Mouse (Mus musculus) cerebellum, adult 8-10 months (tissue): ENCODE measurements around the gene Sidt2.

Experiments used
- DNase-seq: peaks from one replicate; pipeline ENCODE4 v3.0.0; 2022

Sidt2 gene

GRCm38 (mm10) chr9:45955107-45955963 is at the start of gene Sidt2:
TSS of gene Sidt2 (minus strand) at chr9:45955258.
- peak; percentile 85 for DNase-seq

DNA sequence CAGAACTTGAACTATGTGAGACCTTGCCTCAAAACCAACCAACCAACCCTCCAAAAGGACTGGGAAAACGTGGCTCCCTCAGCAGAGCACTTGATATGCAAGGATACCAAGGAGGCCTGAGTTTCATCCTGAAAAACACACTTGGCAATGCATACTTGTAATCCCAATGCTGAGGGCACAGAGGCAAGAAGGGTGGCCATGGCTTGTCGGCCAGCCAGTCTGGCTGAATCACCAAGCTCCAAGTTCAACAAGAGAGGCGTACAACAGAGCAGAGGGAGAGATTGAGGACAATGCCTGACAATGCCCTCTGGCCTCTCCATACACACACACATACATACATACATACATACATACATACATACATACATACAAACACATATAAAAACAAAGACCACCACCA is 49.5 kb upstream of the Sidt2 start:
- no peak for DNase-seq

- peak; percentile 86 for DNase-seq
These were observed 48.7 kb upstream of the Sidt2 start for GRCm38 (mm10) chr9:46003729-46004128.

DNA sequence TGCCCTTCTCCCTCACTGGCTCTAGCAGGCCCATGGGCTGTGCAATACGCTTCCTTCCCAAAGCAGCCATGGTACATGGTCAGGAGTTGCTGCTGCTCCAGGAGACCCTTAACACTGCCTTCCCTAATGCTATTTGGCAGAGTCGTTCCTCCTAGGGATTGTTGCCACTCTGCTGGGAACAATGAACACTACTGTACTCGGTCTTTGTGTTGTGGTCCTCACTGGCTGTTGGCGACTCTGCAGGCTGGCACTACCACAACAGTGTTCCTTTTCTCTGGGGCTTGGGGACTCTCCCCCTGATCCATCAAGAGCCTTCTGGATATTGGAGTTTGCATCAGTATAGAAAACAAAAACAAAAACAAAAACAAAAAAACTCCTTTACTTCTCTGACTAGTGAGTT is 44.0 kb upstream of the Sidt2 start:
- no peak for DNase-seq

DNA sequence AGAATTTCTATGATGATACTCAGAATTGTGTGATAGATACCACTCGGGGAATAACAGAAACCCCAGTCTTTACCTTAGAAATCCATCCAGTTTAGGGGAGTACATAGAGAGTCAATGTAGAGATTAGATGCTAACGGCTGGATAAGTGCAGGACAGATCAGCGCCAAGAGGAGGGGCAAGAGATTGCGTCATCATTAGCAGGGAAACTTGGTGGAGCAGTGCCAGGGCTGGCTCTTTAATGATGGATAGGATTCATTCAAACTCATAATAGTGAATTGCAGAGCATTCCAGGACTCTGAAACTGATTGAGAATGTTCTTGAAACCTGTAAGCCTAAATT is 30.1 kb upstream of the Sidt2 start:
- peak; percentile 66 for DNase-seq

DNA sequence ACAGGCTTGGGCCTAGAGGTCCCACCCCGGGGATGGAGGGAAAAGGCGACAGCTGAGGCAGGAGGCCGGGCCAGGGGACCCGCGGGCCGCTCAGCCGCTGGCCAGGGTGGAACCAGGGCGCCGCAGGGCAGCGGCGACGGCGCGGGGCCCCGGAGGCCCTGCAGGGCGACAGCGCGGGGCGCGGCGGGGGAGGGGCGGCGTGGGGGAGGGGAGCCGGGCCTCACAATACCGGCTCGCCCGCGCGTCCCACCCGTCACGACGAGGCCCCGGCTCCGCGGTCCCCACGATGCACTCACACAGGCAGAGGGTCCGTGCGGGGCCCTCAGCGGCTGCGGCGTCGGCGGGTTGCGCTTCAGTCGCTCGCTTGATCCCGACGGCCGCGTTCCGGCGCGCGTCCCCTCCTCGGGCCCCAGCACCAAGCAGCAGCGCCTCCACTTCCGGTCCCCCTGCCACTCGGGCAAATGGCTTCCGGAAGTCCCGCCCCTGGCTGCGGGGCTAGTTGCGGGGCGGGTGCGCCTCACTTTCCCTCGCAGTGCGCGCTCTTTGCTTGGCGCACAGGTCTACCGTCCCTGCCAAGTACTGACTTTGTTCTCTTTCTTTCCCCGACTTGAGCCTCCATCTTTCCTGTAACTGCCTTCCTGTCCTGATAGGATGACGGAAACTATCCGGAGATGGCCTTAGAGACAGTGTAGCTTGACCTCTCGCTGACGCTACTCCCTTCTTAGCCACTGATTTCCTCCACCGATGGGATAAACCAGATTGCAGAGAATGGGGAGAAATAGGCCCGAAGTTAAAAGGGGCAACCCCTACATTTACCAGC is 29.6 kb upstream of the Sidt2 start:
- peak; percentile 90 for DNase-seq

- DNase-seq: peak; percentile 48
These were observed 28.8 kb upstream of the Sidt2 start for GRCm38 (mm10) chr9:45983676-45984408.

DNA sequence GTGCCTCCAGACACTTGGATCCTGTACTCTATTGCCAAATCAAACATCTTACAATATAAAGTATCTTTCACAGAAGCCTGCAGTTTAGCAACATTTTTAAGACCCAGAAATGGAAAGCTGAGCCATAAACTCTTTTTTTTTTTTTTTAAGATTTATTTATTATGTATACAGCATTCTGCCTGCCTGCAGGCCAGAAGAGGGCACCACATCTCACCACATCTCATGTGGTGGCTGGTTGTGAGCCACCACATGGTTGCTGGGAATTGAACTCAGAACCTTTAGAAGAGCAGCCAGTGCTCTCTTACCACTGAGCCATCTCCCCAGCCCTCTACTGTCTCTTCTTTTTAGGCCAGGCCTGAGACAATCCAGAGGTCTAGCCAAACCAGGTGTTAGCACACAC is 26.3 kb upstream of the Sidt2 start:
- DNase-seq: no peak

- DNase-seq: no peak
These were observed 25.6 kb upstream of the Sidt2 start for GRCm38 (mm10) chr9:45980611-45981010.

DNA sequence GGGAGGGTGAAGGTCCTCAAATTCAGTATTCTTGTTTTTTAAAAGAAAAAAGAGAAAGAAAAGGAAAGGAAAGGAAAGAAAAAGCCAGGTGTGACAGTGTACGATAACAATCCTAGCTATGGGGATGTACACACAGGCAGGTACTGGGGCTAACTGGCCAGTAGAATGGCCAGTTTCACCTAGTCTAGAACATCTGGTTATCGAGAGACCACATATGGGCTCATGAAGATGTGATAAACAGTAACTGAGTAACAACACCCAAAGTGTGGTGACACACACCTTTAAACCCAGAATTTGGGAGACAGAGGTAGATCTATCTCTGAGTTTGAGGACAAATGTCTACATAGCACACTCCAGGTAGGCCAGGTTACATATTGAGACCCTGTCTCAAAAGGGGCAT is 24.7 kb upstream of the Sidt2 start:
- DNase-seq: no peak

GRCm38 (mm10) chr9:45976884-45977283 is 21.8 kb upstream of the Sidt2 start:
- DNase-seq: no peak

- no peak for DNase-seq
These were observed 8.5 kb upstream of the Sidt2 start for GRCm38 (mm10) chr9:45963577-45963976.

DNA sequence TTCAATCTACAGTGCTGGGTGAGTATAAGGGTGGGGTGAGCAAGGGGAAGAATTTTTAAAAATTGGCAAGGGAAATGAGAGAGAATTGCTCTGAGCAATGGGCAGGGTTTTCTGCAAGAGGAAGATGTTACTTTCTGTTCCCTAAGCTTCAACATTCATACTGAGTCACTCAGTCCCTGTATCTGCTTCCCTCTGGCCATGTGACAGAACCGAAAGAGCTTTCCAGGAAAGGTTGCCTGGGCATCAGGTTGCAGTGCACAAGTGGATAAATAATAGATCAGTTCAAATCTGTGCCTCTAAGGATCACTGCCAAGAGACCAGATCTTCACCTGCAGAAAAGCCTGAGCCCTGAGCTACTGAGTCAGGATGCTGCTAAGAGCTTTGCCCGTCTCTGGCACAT is 6.8 kb upstream of the Sidt2 start:
- DNase-seq: no peak

DNA sequence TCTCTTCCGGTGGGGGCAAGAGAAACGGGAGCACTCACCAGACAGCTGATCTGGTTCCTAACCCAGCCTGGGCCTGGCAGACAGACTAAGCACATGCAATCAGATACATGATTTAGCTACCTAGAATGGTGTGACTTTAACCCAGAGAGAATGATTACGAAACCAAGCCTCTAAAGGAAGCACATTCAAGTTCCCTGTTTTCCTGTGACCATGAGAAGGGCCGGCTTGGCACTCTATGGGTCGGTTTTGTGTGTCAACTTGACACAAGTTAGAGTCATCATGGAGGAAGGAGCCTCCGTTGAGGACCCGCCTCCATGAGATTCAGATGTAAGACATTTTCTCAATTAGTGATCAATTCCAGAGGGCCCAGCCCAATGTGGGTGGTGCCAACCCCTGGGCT is 4.6 kb upstream of the Sidt2 start:
- no peak for DNase-seq

- no peak for DNase-seq
These were observed 3.8 kb upstream of the Sidt2 start for GRCm38 (mm10) chr9:45958851-45959250.

DNA sequence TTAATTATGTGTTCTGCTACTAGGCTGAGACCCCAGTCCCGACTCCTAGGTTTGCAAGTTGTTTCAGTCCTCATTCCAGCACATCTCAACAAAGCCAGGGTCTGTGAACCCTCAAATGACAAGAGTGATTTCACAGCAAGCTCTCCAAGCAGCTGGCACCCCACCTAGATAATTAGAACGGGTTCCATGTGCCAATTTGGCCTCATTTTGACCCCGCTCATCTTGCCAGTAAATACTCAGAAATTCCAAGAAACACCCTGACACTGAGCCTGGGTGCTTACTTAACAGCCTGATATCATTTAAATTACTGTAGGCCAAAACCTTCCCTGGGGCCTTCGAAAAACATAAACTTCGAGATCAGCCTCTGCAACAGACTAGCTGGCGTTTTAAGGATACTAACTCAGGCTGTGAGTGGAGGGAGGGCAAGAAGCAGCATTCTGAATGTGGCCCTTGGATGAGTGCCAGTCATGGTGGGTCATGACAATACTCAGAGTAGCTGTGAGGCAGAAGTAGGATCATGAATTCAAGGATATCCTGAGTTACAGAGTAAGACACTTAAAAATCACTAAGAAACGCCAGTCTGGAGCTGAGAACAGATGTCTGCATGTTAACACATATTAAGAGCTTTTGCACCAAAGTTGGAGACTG is 3.1 kb upstream of the Sidt2 start:
- no peak for DNase-seq

GRCm38 (mm10) chr9:45954294-45955106 is 558 bp downstream of the Sidt2 start:
- peak; percentile 60 for DNase-seq

DNA sequence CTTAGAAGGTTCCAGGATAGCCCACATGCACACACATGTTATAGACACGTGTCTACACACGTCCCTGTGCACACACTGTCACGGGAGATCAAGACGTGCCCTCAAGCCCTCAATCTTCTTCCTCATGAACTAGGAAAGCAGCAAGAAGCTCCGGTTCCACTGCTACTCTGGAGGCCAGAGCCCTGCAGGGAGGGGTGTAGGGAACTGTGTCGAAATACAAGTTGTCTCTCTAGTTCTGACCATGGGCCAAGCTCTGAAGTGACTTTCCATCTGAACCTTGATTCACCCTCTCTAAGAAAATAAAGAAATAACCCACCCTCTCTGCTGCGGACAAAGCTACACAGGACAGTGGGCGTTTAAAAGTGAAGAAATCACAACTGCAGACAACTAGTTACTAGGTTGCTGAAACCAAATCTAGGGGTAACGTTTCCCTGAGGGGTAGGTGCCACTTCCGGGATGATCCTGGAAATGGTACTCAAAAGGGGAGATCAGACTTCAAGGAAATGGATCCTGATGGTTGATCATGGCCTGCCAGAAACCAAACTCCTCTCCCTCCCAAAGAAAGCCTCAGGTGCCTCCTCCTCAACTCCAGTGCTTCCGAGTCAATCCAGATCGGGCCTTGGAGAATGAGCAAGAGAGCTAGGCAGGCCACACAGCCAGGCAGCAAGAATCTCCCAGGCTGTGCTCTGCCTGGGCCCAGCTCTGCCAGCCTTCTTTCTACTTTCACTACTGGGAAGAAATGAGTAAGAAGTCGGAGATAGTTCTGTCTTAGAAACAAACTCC is 1.4 kb downstream of the Sidt2 start:
- DNase-seq: no peak

DNA sequence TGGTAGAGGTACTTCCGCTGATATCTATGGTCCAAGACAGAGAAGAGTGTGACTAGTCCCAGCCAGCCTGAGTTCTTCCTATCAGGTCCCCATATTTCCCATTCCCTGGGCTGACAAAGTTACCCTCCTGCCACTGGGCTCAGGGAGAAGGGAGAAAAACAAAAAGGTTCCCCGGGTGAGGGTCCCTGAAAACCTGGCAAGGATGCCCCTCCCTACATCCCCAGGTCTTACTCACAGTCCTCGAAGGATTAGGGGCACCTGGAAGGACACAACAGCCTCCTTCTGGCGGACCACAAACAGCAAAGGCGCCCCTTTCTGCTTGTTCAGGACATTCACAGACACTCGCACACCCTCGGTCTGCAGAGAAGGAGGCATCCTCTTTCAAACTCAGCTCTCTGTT is 2.2 kb downstream of the Sidt2 start:
- no peak for DNase-seq

- no peak for DNase-seq
These were observed 3.0 kb downstream of the Sidt2 start for GRCm38 (mm10) chr9:45952057-45952456.

DNA sequence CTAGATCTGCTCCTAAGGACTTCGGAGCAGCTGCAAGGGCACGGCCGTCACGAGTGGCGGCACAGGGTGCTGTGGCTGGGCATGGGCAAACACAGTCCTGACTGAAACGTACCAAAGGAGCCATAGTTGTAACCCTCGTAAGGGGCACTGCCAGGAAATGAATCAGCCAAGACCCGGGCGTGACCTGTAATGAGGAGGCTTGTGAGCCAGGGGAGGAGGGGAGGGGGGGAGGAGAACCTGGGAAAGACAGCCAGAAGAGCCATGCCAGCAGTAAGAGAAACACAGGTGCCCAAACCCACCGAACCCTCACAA is 8.2 kb downstream of the Sidt2 start:
- no peak for DNase-seq
